Mouse (Mus musculus): ENCODE measurements at regions not wholly inside any gene's neighbourhood (a gene's known extent, or its start where the extent isn't known, plus 50 kb on each side); places are given as distances from the start of the nearest gene placed in this dataset.

DNA sequence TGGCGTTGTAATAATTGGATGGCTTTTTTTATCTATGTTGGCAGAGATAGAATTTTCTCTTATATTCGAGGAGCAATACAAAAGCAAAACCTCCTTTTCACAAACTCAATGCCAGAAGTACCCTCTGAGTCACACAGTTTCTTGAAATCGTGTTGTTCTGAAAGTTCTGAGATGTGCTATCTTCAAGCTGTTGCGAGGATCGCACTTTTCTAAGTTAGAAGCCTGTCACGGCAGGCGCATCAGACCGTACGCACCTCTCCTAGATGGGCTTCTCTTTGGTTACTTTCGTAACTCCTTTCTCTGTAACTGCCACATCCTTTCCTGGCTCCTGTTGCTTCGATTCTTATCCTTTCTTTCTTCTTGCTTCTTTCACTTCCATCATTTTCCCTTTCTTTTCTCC, 271.2 kb upstream of the Arrdc3 start:
- H3K4me1 ChIP-seq (replicated peaks), result no peaks in the 10 kb centered on the region
- H3K4me2 ChIP-seq, result no peak overlapping the region
- no peaks in the 10 kb centered on the region for H3K9me3 ChIP-seq
- no peaks in the 10 kb centered on the region for H3K27me3 ChIP-seq
- WGBS, result 87% methylated on average over 11 of the region's 11 CpGs
- H3K36me3 ChIP-seq, result no peaks in the 10 kb centered on the region
- no peak overlapping the region for H3K9ac ChIP-seq
- ATAC-seq (ENCODE audit: low read depth), result no peak
- H3K27ac ChIP-seq (replicated peaks), result no peak overlapping the region
- no peak overlapping the region for H3K4me3 ChIP-seq

DNA sequence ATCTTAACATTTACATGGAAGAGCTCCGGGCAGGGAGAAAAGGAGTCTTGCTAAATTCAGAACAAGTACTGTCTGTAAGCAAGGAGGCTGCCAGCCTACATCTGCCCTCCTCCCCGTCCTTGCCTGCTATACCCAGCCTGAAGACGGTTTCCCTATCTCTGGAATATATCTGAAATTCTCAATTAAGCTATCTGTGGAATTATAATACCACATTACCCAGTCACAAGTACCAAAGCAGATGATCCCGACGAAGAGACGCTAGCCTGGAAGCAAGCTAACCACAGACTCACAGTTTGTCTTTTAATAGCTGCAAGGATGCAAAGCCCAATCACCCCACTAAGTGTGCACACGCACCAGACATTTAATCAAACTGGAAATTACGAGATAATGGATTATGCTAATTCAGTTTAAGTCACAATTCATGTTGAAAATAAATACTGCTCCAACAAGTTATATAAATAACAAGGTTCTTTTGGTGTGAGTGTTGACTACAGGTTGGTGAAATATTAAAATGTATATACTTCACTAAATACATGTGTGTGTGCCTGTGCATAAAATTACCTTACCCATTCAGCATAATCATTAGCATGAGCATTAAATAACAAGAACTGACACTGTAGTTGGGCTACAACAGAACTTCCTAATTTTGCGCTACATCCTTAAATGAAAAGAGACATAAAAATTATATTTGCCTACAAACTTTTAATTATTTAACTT, 269.9 kb upstream of the Arrdc3 start:
- no peak overlapping the region for H3K9ac ChIP-seq
- 57% methylated on average over 9 of the region's 9 CpGs for WGBS

GRCm38 (mm10) chr13:80613884-80614247, 269.3 kb upstream of the Arrdc3 start:
- Histone ChIP-seq H3K9ac (no peak overlapping the region), H3K27me3 (no peaks in the 10 kb centered on the region), H3K4me3 (no peak overlapping the region), H3K4me2 (no peak overlapping the region), H3K36me3 (no peaks in the 10 kb centered on the region), H3K9me3 (no peaks in the 10 kb centered on the region), H3K4me1 (replicated peaks) (no peaks in the 10 kb centered on the region), H3K27ac (replicated peaks) (no peak overlapping the region)
- no peak for ATAC-seq (ENCODE audit: low read depth)
- 55% methylated on average over 1 of the region's 1 CpGs for WGBS

More for the DNA sequence above, 269.9 kb upstream of the Arrdc3 start:
- ATAC-seq (ENCODE audit: low read depth), result peak; percentile 59; the same call in 1 of the 2 replicates
- Histone ChIP-seq H3K36me3 (no peaks in the 10 kb centered on the region), H3K27me3 (no peaks in the 10 kb centered on the region), H3K4me2 (no peak overlapping the region), H3K4me3 (no peak overlapping the region), H3K9me3 (no peaks in the 10 kb centered on the region), H3K4me1 (replicated peaks) (no peaks in the 10 kb centered on the region), H3K27ac (replicated peaks) (no peak overlapping the region)

DNA sequence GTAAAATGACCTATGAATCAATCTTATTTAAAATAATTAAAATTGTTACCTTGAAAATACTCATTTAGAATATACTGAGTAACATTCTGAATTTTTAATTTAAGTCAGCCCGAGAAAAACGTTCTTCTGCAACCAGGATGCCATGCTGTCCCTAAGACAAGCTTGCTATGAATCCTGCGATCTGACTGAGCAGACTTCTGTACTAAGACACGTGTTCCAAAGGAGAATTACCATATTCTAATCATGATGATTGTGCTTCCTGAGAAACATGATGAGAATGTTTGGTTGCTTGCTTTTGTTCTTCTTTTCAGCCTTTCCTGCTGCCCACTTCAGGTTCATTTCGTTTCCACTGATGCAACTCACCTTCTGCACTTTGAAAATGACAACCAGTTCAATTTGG, 268.2 kb upstream of the Arrdc3 start:
- Histone ChIP-seq H3K4me2 (no peak overlapping the region), H3K9ac (no peak overlapping the region), H3K9me3 (no peaks in the 10 kb centered on the region), H3K4me1 (replicated peaks) (no peaks in the 10 kb centered on the region), H3K36me3 (no peaks in the 10 kb centered on the region), H3K4me3 (no peak overlapping the region), H3K27ac (replicated peaks) (no peak overlapping the region), H3K27me3 (no peaks in the 10 kb centered on the region)
- WGBS, result 68% methylated on average over 5 of the region's 5 CpGs
- no peak for ATAC-seq (ENCODE audit: low read depth)

DNA sequence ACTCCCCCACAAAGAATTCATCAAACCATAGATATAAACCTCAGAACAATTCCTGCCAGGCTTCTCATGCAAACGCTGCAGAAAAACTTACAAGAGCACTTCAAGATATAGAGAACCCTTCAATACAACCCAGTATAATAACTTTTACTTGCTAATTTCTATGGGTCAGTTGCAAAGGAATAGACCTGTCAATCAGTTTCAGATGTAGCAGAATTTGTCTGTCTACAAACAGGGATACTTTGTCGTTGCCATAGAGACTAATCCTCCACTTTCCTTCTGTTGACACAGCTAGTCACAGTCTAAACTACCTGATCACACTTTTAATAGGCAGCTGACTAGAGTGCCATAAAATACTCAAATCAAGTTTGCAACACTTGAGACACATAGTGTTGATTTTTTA, 260.2 kb upstream of the Arrdc3 start:
- Histone ChIP-seq H3K9me3 (no peaks in the 10 kb centered on the region), H3K4me1 (replicated peaks) (no peaks in the 10 kb centered on the region), H3K27me3 (no peaks in the 10 kb centered on the region), H3K9ac (no peak overlapping the region), H3K4me2 (no peak overlapping the region), H3K27ac (replicated peaks) (no peak overlapping the region), H3K4me3 (no peak overlapping the region), H3K36me3 (no peaks in the 10 kb centered on the region)
- ATAC-seq (ENCODE audit: low read depth), result no peak
- 25% methylated on average over 2 of the region's 2 CpGs for WGBS

GRCm38 (mm10) chr13:80641334-80641733, 241.8 kb upstream of the Arrdc3 start:
- no peaks in the 10 kb centered on the region for H3K36me3 ChIP-seq
- no peak overlapping the region for H3K4me3 ChIP-seq
- no peak overlapping the region for H3K4me2 ChIP-seq
- H3K9me3 ChIP-seq, result no peaks in the 10 kb centered on the region
- H3K4me1 ChIP-seq (replicated peaks), result no peaks in the 10 kb centered on the region
- no peak for ATAC-seq (ENCODE audit: low read depth)
- 76% methylated on average over 2 of the region's 2 CpGs for WGBS
- H3K27ac ChIP-seq (replicated peaks), result no peak overlapping the region
- H3K27me3 ChIP-seq, result no peaks in the 10 kb centered on the region
- H3K9ac ChIP-seq, result no peak overlapping the region

- ATAC-seq (ENCODE audit: low read depth), result no peak
- no peak overlapping the region for H3K9ac ChIP-seq
- 9% methylated on average over 4 of the region's 4 CpGs for WGBS
- no peaks in the 10 kb centered on the region for H3K36me3 ChIP-seq
- peaks cover 6% of the 10 kb centered on the region for H3K4me1 ChIP-seq (replicated peaks)
- H3K4me3 ChIP-seq, result no peak overlapping the region
- H3K27ac ChIP-seq (replicated peaks), result no peak overlapping the region
- H3K9me3 ChIP-seq, result no peaks in the 10 kb centered on the region
- no peak overlapping the region for H3K4me2 ChIP-seq
- H3K27me3 ChIP-seq, result no peaks in the 10 kb centered on the region
Measured at GRCm38 (mm10) chr13:80647578-80647977, 235.6 kb upstream of the Arrdc3 start.

DNA sequence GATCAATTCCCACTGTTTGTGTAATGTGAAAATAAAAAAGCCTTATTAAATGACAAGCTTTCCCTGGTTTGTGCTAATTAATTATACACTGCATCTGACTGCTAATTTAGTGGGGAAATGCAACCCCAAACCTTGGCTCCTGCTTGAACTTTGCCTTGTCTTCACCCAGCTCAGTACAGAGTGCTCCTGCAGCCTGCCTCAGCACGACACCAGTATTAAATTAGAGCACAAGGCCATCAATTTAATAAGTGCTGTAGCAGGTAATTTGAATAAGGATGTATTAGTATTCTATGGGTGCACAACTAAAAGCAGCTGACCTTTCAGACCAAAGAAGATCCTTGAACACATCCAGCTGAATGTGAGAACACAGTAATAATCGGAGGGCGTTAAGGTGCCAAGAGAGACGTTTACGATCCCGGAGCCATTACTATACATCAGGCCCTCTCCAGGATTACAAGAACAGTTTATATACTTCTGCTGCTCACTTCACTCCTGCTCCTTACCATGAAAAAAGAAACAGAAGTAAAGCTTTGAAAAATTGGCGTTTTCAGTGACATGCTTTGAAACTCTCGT, 230.1 kb upstream of the Arrdc3 start:
- H3K27ac ChIP-seq (replicated peaks), result no peak overlapping the region; the same call in 1 of the 2 replicates
- no peak overlapping the region for H3K4me2 ChIP-seq
- ATAC-seq (ENCODE audit: low read depth), result peak; percentile 63
- 35% methylated on average over 8 of the region's 8 CpGs for WGBS
- no peaks in the 10 kb centered on the region for H3K36me3 ChIP-seq
- no peaks in the 10 kb centered on the region for H3K27me3 ChIP-seq
- peaks cover 7% of the 10 kb centered on the region for H3K4me1 ChIP-seq (replicated peaks)
- H3K4me3 ChIP-seq, result no peak overlapping the region
- no peak overlapping the region for H3K9ac ChIP-seq
- no peaks in the 10 kb centered on the region for H3K9me3 ChIP-seq

DNA sequence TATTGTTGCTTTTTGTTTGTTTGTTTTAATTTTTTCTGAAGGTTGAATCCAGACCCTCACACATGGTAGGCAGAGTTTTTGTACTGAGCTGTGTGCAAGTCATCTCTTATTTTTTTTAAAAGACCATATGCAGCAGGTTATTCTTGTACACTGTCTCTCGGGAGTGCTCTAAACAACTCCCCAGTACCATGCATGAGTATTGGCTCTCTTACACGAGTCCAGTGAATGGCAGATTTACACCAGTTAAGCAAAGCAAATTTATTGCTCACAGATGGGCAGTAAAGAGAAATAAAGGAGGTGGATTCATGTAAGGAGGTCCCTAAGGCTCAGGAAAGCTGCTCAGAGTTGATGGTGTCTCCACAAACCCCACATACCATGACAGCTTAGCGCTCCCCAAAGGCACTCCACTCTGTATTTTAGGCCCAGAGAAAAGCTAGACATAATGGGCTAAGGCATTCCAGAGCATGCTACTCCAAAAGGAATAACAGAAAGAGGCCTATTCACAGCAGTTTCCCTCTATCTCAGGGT, 216.9 kb upstream of the Arrdc3 start:
- Histone ChIP-seq H3K27ac (replicated peaks) (no peak overlapping the region), H3K9ac (no peak overlapping the region), H3K36me3 (no peaks in the 10 kb centered on the region), H3K4me3 (no peak overlapping the region), H3K27me3 (no peaks in the 10 kb centered on the region), H3K4me2 (no peak overlapping the region), H3K9me3 (no peaks in the 10 kb centered on the region), H3K4me1 (replicated peaks) (no peaks in the 10 kb centered on the region; the same call in 1 of the 2 replicates)
- peak; percentile 76 for ATAC-seq (ENCODE audit: low read depth)
- 33% methylated on average over 3 of the region's 3 CpGs for WGBS

- no peak overlapping the region for H3K4me2 ChIP-seq
- H3K4me3 ChIP-seq, result no peak overlapping the region
- no peaks in the 10 kb centered on the region for H3K4me1 ChIP-seq (replicated peaks)
- H3K27me3 ChIP-seq, result no peaks in the 10 kb centered on the region
- H3K9ac ChIP-seq, result no peak overlapping the region
- no peak for ATAC-seq (ENCODE audit: low read depth)
- H3K36me3 ChIP-seq, result no peaks in the 10 kb centered on the region
- H3K9me3 ChIP-seq, result no peaks in the 10 kb centered on the region
- no peak overlapping the region for H3K27ac ChIP-seq (replicated peaks)
Measured at GRCm38 (mm10) chr13:80689871-80690270, 193.3 kb upstream of the Arrdc3 start.

DNA sequence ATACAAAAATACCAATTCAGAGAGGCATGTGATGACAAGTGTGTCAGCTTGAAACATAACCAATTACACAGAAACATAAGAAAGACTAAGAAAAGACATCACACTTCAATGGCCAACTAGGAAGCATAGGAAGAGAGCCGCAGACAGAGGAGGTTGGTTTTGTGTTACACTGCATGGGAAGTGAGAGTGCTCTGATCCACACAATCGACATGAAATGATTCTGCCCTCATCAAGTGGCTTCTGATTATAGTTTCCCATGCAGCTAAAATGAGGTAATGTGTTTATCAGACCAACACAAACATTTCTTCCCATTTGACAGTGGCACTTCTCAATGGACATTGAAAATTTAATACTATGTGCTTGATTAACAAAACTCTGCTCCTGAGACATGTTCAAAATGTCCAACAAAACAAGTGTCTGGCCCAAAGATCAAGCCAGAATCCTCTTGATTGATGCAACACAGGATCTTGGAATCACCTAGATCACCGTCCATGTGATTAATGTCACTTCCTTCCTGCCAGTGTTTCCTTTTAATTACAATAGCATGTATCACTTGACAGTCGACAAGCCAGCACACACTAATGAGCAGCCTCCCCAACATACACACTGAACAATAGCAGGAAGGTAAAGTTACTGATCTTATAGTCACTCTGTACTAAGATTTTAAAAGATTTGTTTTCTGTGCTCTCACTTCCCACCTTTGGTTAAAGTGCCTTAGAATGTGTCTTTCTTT, 192.4 kb upstream of the Arrdc3 start:
- H3K27me3 ChIP-seq, result no peaks in the 10 kb centered on the region
- no peak overlapping the region for H3K27ac ChIP-seq (replicated peaks)
- 73% methylated on average over 4 of the region's 4 CpGs for WGBS
- no peak overlapping the region for H3K4me2 ChIP-seq
- ATAC-seq (ENCODE audit: low read depth), result no peak
- no peaks in the 10 kb centered on the region for H3K9me3 ChIP-seq
- H3K36me3 ChIP-seq, result no peaks in the 10 kb centered on the region
- no peak overlapping the region for H3K4me3 ChIP-seq
- H3K9ac ChIP-seq, result no peak overlapping the region
- H3K4me1 ChIP-seq (replicated peaks), result no peaks in the 10 kb centered on the region

DNA sequence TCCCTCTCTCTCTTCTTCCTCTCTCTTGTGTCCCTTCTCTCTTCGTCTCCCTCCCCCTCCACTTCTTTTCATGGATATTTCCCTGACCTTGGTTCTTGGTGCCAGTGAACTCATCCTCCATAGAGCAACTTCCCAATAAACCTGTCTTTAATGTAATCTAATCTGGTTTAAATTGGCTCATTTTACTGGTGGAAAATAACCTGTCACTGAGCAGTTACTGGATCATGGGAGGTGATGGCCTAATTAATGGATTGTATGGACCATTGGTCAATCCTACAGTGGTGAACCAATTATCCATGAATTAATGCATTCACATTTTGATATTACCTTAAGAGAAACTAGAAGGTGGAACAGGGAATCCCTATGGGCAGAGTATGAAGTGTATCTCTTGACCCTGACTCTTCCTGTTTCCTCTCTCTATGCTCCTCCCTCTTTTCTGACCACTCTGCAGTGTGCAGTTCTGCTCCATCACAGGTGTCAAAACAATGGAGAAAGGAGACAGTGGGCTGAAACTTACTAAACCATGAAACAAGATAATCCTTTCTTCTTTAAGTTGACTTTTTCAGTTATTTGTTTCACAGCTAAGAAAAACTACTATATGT, 187.5 kb upstream of the Arrdc3 start:
- ATAC-seq (ENCODE audit: low read depth), result no peak
- WGBS, result 62% methylated on average over 1 of the region's 1 CpGs
- H3K4me2 ChIP-seq, result no peak overlapping the region
- H3K9ac ChIP-seq, result no peak overlapping the region
- no peak overlapping the region for H3K27ac ChIP-seq (replicated peaks)
- H3K27me3 ChIP-seq, result no peaks in the 10 kb centered on the region
- no peaks in the 10 kb centered on the region for H3K36me3 ChIP-seq
- H3K9me3 ChIP-seq, result no peaks in the 10 kb centered on the region
- H3K4me1 ChIP-seq (replicated peaks), result no peaks in the 10 kb centered on the region
- no peak overlapping the region for H3K4me3 ChIP-seq

Data from neural tube, embryonic 13.5 days (tissue).